Mouse (Mus musculus): ENCODE results near the gene Relch. TPM values are rescaled to one million over a fixed set of nuclear protein-coding genes. Genes with fewer than 3 reads are reported as not detected.

Gene Relch
- polyA plus RNA-seq, 2 experiments: 22.9 to 24.3 TPM

GRCm38 (mm10) chr1:105768397-105768796 lies 104.7 kb downstream of the Relch start:
- 84% methylated on average over 2 of the region's 2 CpGs for WGBS
- no peak for DNase-seq (ENCODE audit: low spot score)

GRCm38 (mm10) chr1:105770685-105771084 lies 107.0 kb downstream of the Relch start:
- no peak for TF ChIP-seq POLR2A (IDR thresholded peaks at IDR 0.05; ENCODE audit: borderline replicate concordance, extremely low read depth, insufficient read depth, insufficient read length)
- Histone ChIP-seq H3K4me2 (replicated peaks; ENCODE audit: low read depth, low read length, severe bottlenecking) (no peak overlapping the region), H3K27ac (replicated peaks; ENCODE audit: low read depth, low read length) (no peak overlapping the region), H3K4me3 (replicated peaks; ENCODE audit: low read length) (no peak overlapping the region), H3K9me3 (ENCODE audit: control insufficient read depth, low read length) (no peaks in the 10 kb centered on the region), H3K36me3 (ENCODE audit: control insufficient read depth, insufficient read depth, low read length) (no peaks in the 10 kb centered on the region), H3K9ac (ENCODE audit: low read depth, low read length, severe bottlenecking) (no peak overlapping the region), H3K27me3 (ENCODE audit: control insufficient read depth, insufficient read depth, low read length) (no peaks in the 10 kb centered on the region), H3K4me1 (ENCODE audit: control insufficient read depth, insufficient read depth, low read length) (no peaks in the 10 kb centered on the region; the same call in 1 of the 2 replicates)
- no peak for DNase-seq (ENCODE audit: low spot score)
- 72% methylated on average over 2 of the region's 2 CpGs for WGBS
- ATAC-seq (ENCODE audit: low FRiP score, low read depth): no peak

More at GRCm38 (mm10) chr1:105768397-105768796, 104.7 kb downstream of the Relch start:
- H3K4me2 ChIP-seq (replicated peaks; ENCODE audit: low read depth, low read length, severe bottlenecking): no peak overlapping the region
- TF ChIP-seq POLR2A (IDR thresholded peaks at IDR 0.05; ENCODE audit: borderline replicate concordance, extremely low read depth, insufficient read depth, insufficient read length): no peak
- H3K27me3 ChIP-seq (ENCODE audit: control insufficient read depth, insufficient read depth, low read length): no peaks in the 10 kb centered on the region
- no peak overlapping the region for H3K9ac ChIP-seq (ENCODE audit: low read depth, low read length, severe bottlenecking)
- no peak overlapping the region for H3K4me3 ChIP-seq (replicated peaks; ENCODE audit: low read length)
- H3K9me3 ChIP-seq (ENCODE audit: control insufficient read depth, low read length): no peaks in the 10 kb centered on the region
- H3K36me3 ChIP-seq (ENCODE audit: control insufficient read depth, insufficient read depth, low read length): no peaks in the 10 kb centered on the region
- H3K27ac ChIP-seq (replicated peaks; ENCODE audit: low read depth, low read length): no peak overlapping the region
- no peak for ATAC-seq (ENCODE audit: low FRiP score, low read depth)
- no peaks in the 10 kb centered on the region; the same call in 1 of the 2 replicates for H3K4me1 ChIP-seq (ENCODE audit: control insufficient read depth, insufficient read depth, low read length)

GRCm38 (mm10) chr1:105776426-105776825 lies 112.8 kb downstream of the Relch start:
- H3K9me3 ChIP-seq (ENCODE audit: control insufficient read depth, low read length): no peaks in the 10 kb centered on the region
- no peak for DNase-seq (ENCODE audit: low spot score)
- H3K27ac ChIP-seq (replicated peaks; ENCODE audit: low read depth, low read length): no peak overlapping the region
- H3K4me2 ChIP-seq (replicated peaks; ENCODE audit: low read depth, low read length, severe bottlenecking): no peak overlapping the region
- H3K9ac ChIP-seq (ENCODE audit: low read depth, low read length, severe bottlenecking): no peak overlapping the region
- no peaks in the 10 kb centered on the region for H3K36me3 ChIP-seq (ENCODE audit: control insufficient read depth, insufficient read depth, low read length)
- H3K4me1 ChIP-seq (ENCODE audit: control insufficient read depth, insufficient read depth, low read length): 0 out of 2 replicates have a peak, but pooled peaks cover 10% of the 10 kb centered on the region
- no peak for ATAC-seq (ENCODE audit: low FRiP score, low read depth)
- WGBS: 94% methylated on average over 4 of the region's 4 CpGs
- no peak overlapping the region for H3K4me3 ChIP-seq (replicated peaks; ENCODE audit: low read length)
- peaks cover 16% of the 10 kb centered on the region for H3K27me3 ChIP-seq (ENCODE audit: control insufficient read depth, insufficient read depth, low read length)
- TF ChIP-seq POLR2A (IDR thresholded peaks at IDR 0.05; ENCODE audit: borderline replicate concordance, extremely low read depth, insufficient read depth, insufficient read length): no peak

GRCm38 (mm10) chr1:105780079-105780456 lies 116.4 kb downstream of the Relch start:
- no peaks in the 10 kb centered on the region for H3K9me3 ChIP-seq (ENCODE audit: control insufficient read depth, low read length)
- H3K27ac ChIP-seq (replicated peaks; ENCODE audit: low read depth, low read length): no peak overlapping the region
- peak overlapping the region; percentile 95 for H3K4me2 ChIP-seq (replicated peaks; ENCODE audit: low read depth, low read length, severe bottlenecking)
- TF ChIP-seq POLR2A (IDR thresholded peaks at IDR 0.05; ENCODE audit: borderline replicate concordance, extremely low read depth, insufficient read depth, insufficient read length): no peak
- H3K4me3 ChIP-seq (replicated peaks; ENCODE audit: low read length): peak overlapping the region; percentile 57
- ATAC-seq (ENCODE audit: low FRiP score, low read depth): peak; percentile 9; the same call in 1 of the 2 replicates
- WGBS: 32% methylated on average over 12 of the region's 12 CpGs
- peaks cover 26% of the 10 kb centered on the region for H3K27me3 ChIP-seq (ENCODE audit: control insufficient read depth, insufficient read depth, low read length)
- DNase-seq (ENCODE audit: low spot score): no peak
- no peaks in the 10 kb centered on the region for H3K36me3 ChIP-seq (ENCODE audit: control insufficient read depth, insufficient read depth, low read length)
- H3K9ac ChIP-seq (ENCODE audit: low read depth, low read length, severe bottlenecking): peak overlapping the region; percentile 63; the same call in 1 of the 2 replicates
- H3K4me1 ChIP-seq (ENCODE audit: control insufficient read depth, insufficient read depth, low read length): peaks cover 14% of the 10 kb centered on the region; the same call in 1 of the 2 replicates

GRCm38 (mm10) chr1:105780457-105781364 lies 117.0 kb downstream of the Relch start, which contains the start of gene Tnfrsf11a:
Tnfrsf11a (plus strand) TSS chr1:105780718.
- peaks cover 14% of the 10 kb centered on the region; the same call in 1 of the 2 replicates for H3K4me1 ChIP-seq (ENCODE audit: control insufficient read depth, insufficient read depth, low read length)
- DNase-seq (ENCODE audit: low spot score): peak; percentile 11
- H3K36me3 ChIP-seq (ENCODE audit: control insufficient read depth, insufficient read depth, low read length): no peaks in the 10 kb centered on the region
- no peak within 1 kb of the TSS for H3K27ac ChIP-seq (replicated peaks; ENCODE audit: low read depth, low read length)
- ATAC-seq (ENCODE audit: low FRiP score, low read depth): peak; percentile 65
- H3K9ac ChIP-seq (ENCODE audit: low read depth, low read length, severe bottlenecking): peak within 1 kb of the TSS; percentile 63
- H3K4me2 ChIP-seq (replicated peaks; ENCODE audit: low read depth, low read length, severe bottlenecking): peak within 1 kb of the TSS; percentile 95
- TF ChIP-seq POLR2A (IDR thresholded peaks at IDR 0.05; ENCODE audit: borderline replicate concordance, extremely low read depth, insufficient read depth, insufficient read length): no peak
- peak within 1 kb of the TSS; percentile 57 for H3K4me3 ChIP-seq (replicated peaks; ENCODE audit: low read length)
- peaks cover 26% of the 10 kb centered on the region for H3K27me3 ChIP-seq (ENCODE audit: control insufficient read depth, insufficient read depth, low read length)
- no peaks in the 10 kb centered on the region for H3K9me3 ChIP-seq (ENCODE audit: control insufficient read depth, low read length)
- 3% methylated on average over 52 of the region's 77 CpGs for WGBS

Measured in limb, embryonic 14.5 days (tissue).